Mouse (Mus musculus): Measurements from ENCODE around the gene Slc17a2.
"Not testable (repeated sequence)": the region's sequence is repeated elsewhere in the genome, so short reads cannot be mapped to it uniquely, and the experiment has no call there.

DNA sequence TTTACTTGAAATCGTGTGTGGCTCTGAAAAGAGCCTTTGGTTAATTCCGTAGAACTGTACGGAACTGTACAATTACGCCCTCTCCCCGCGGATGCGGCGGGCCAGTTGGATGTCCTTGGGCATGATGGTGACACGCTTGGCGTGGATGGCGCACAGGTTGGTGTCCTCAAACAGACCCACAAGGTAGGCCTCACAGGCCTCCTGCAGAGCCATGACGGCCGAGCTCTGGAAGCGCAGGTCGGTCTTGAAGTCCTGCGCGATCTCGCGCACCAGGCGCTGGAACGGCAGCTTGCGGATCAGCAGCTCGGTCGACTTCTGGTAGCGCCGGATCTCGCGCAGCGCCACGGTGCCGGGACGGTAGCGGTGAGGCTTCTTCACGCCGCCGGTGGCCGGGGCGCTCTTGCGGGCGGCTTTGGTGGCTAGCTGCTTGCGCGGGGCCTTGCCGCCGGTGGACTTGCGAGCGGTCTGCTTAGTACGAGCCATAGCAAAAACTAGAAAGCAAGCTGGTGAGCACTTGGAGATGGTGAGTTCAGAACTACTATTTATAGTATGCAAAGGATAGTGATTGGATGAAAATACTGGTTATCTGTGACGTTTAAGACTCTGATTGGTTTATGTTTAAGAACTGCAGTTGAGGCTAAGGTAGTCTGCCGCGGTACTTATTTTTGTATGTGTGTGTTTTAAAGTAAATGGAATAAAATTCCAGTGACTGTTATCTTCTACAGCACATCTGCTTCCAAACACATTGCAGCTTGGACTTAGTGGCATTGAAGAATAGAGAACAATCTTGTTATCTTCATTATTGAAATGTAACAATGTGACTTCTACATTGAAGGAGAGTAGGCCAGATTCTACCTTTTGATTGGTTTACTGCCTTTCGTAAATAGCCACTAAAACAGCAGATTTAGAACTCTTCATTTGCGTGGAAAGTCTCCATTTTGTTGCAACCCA lies 44.6 kb upstream of the Slc17a2 start, which contains the start of gene Hist1h3a:
- TF ChIP-seq CTCF (IDR thresholded peaks at IDR 0.05; ENCODE audit: low read depth, low read length); GATA1 (IDR thresholded peaks at IDR 0.05; ENCODE audit: borderline replicate concordance, low read length): not testable (repeated sequence)
